Mouse (Mus musculus) lung, postnatal 10 days (tissue): ENCODE results near the gene Olfr52.
"Not testable (repeated sequence)": the region's sequence is repeated elsewhere in the genome, so short reads cannot be mapped to it uniquely, and the experiment has no call there.

Experiments
- DNase-seq: peaks from one replicate; pipeline ENCODE4 v3.0.0; 2021

The Olfr52 gene

GRCm38 (mm10) chr2:86185583-86185982 lies at the start of gene Olfr52:
Gene Olfr52, minus strand, starts transcription at chr2:86185683.
- no peak for DNase-seq

GRCm38 (mm10) chr2:86231301-86231700 lies 45.8 kb upstream of the Olfr52 start, which contains the start of gene Olfr1047:
Gene Olfr1047, minus strand, starts transcription at chr2:86231401.
- DNase-seq: no peak

- DNase-seq: no peak
Observed at GRCm38 (mm10) chr2:86219214-86219613, 33.7 kb upstream of the Olfr52 start, which contains the start of gene Olfr1046. Gene Olfr1046, minus strand, starts transcription at chr2:86219314.

GRCm38 (mm10) chr2:86202909-86203308 lies 17.4 kb upstream of the Olfr52 start, which contains the start of gene Olfr1045:
Gene Olfr1045, minus strand, starts transcription at chr2:86203009.
- DNase-seq: no peak

GRCm38 (mm10) chr2:86195863-86196262 lies 10.4 kb upstream of the Olfr52 start:
- DNase-seq: no peak

- DNase-seq: no peak
Observed at GRCm38 (mm10) chr2:86179950-86180349, 5.5 kb downstream of the Olfr52 start.

- DNase-seq: no peak
Observed at GRCm38 (mm10) chr2:86177720-86178119, 7.8 kb downstream of the Olfr52 start, which contains the start of gene Olfr1044. Gene Olfr1044, minus strand, starts transcription at chr2:86177820.

GRCm38 (mm10) chr2:86175422-86175821 lies 10.1 kb downstream of the Olfr52 start:
- not testable (repeated sequence) for DNase-seq

GRCm38 (mm10) chr2:86167422-86167821 lies 18.1 kb downstream of the Olfr52 start, which contains the start of gene Olfr1043:
Gene Olfr1043, minus strand, starts transcription at chr2:86167522.
- no peak for DNase-seq

GRCm38 (mm10) chr2:86161738-86162137 lies 23.7 kb downstream of the Olfr52 start, which contains the start of gene Olfr1042:
Gene Olfr1042, minus strand, starts transcription at chr2:86161838.
- no peak for DNase-seq

- no peak for DNase-seq
Observed at GRCm38 (mm10) chr2:86146632-86147031, 38.9 kb downstream of the Olfr52 start, which contains the start of gene Olfr1040. Gene Olfr1040, minus strand, starts transcription at chr2:86146732.

GRCm38 (mm10) chr2:86135828-86136227 lies 49.7 kb downstream of the Olfr52 start, which contains the start of gene Olfr1039:
Gene Olfr1039, minus strand, starts transcription at chr2:86135928.
- no peak for DNase-seq
